Mouse (Mus musculus): Measurements from ENCODE around the gene Traf5.

DNA sequence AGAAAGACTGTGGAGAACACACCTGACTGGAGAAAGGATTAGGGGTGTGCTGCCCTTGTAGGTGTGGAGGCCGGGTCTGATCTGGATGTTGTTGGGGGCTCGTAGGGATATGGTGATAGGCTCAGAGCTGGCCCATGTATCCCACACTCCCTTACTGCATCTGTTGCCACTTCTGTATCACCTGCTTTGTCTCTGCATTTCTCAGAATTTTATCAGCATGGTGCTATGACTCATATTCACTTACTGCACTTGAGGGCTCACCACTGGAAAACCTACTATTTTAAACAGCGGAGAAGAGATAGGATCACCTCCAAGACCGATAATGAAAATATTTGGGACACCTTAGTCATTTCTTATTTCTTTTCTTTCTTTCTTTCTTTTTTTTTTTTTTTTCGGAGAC lies 103.3 kb downstream of the Traf5 start:
- TF ChIP-seq CTCF (IDR thresholded peaks at IDR 0.05; ENCODE audit: borderline replicate concordance, extremely low read depth, insufficient read depth, insufficient read length), result no peak
- no peak for TF ChIP-seq POLR2A (IDR thresholded peaks at IDR 0.05; ENCODE audit: borderline replicate concordance, extremely low read depth, insufficient read depth, insufficient read length, poor library complexity, severe bottlenecking)

All from brain, embryonic 14.5 days (tissue).